Mouse (Mus musculus) small intestine, adult 2 months (tissue): ENCODE measurements around the gene Gm20815. TPM values are rescaled to one million over a fixed set of nuclear protein-coding genes. Genes with fewer than 3 reads are reported as not detected.
"Not testable (repeated sequence)": the region's sequence is repeated elsewhere in the genome, so short reads cannot be mapped to it uniquely, and the experiment has no call there.

Experiments used
- H3K27ac ChIP-seq: fragments of 200-500 bp; 2 replicates; pipeline ENCODE4 v1.5.1; 2012; ENCODE audit warnings: low read depth, low read length, control low read depth, inconsistent platforms; ENCODE audit not compliant: insufficient read depth
- H3K27me3 ChIP-seq: fragments of 200-500 bp; 2 replicates; pipeline ENCODE4 v1.6.1; 2012; ENCODE audit warnings: mild to moderate bottlenecking, moderate library complexity, low read length, inconsistent platforms; ENCODE audit not compliant: control insufficient read depth, insufficient read depth
- H3K36me3 ChIP-seq: fragments of 200-500 bp; 2 replicates; pipeline ENCODE4 v1.6.1; 2012; ENCODE audit warnings: mild to moderate bottlenecking, low read length, control low read depth, inconsistent platforms; ENCODE audit not compliant: control insufficient read depth, insufficient read depth
- H3K4me1 ChIP-seq: fragments of 200-500 bp; 2 replicates; pipeline ENCODE4 v1.6.1; 2012; ENCODE audit warnings: low read length, inconsistent platforms, mixed read lengths; ENCODE audit not compliant: control insufficient read depth, insufficient read depth, insufficient read length
- H3K4me3 ChIP-seq: fragments of 200-500 bp; 2 replicates; pipeline ENCODE4 v1.5.1; 2012; ENCODE audit warnings: low read depth, mild to moderate bottlenecking, control low read depth, inconsistent platforms, low read length, moderate library complexity
- WGBS: fragments of 180-500 bp; shearing (Covaris S2); methylation state at CpG from one replicate; pipeline ENCODE4 v1.1.7; 2018; 5-methylcytosine and 5-hydroxymethylcytosine counted together
- polyA plus RNA-seq: library from polyadenylated mRNA; depleted of rRNA; stranded (reverse); fragments of >200 nt; gene quantifications from 2 replicates; pipeline ENCODE4 v1.2.3, GENCODE M21; 2012; rRNA removed

Gene Gm20815
- polyA plus RNA-seq: not detected in 2 replicates

DNA sequence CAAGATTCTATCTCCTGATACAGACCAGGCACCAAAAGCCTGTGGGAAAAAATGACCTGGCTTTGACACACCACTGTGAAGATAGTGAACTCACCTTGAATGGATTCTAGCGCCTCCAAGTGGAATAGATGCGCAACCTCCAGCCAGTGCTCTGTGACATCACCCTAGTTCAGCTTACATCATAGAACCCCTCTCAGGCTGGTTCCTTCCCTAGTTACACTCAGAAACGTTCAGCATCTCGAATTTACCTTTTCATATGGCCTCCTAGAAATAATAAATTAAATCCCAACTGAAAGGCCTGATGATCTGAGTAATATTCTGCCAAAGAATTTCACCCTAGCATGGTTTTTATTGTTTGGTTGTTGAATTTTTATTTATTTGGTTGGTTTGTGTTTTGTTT, at the start of gene Gm20815:
TSS of gene Gm20815 (minus strand) at position 101 of the 400 bp plus-strand sequence.
- WGBS: 8% methylated on average over 2 of the region's 4 CpGs
- H3K4me1 ChIP-seq, H3K27ac ChIP-seq, H3K4me3 ChIP-seq, H3K36me3 ChIP-seq, H3K27me3 ChIP-seq: not testable (repeated sequence)
